Mouse (Mus musculus) erythroid progenitor cell, adult 5-6 weeks (primary cell): ENCODE measurements around the gene Washc1. TPM values are rescaled to one million over a fixed set of nuclear protein-coding genes. Genes with fewer than 3 reads are reported as not detected.
"Not testable (repeated sequence)": the region's sequence is repeated elsewhere in the genome, so short reads cannot be mapped to it uniquely, and the experiment has no call there.

Experiments used
- ATAC-seq: replicated peaks from 2 replicates; pipeline ENCODE4 v1.8.0; 2016; ENCODE audit warnings: moderate number of reproducible peaks, mild to moderate bottlenecking, moderate TSS enrichment, inconsistent platforms; ENCODE audit not compliant: poor library complexity, low FRiP score, severe bottlenecking
- total RNA-seq, 2 experiments: library from RNA; stranded (forward) in 1 of 2; stranded (reverse) in 1 of 2; fragments of 150-400 nt in 1 of 2; fragments of 186-747, 209-891 nt in 1 of 2; gene quantifications; 2 replicates each; pipeline versions ENCODE4 v1.2.3 to v1.2.4; 2015 to 2017; ENCODE audit warnings: low replicate concordance in 2 of 2

Gene Washc1
- total RNA-seq, 2 experiments from 2014 or later = 5.2 to 8.0 TPM

DNA sequence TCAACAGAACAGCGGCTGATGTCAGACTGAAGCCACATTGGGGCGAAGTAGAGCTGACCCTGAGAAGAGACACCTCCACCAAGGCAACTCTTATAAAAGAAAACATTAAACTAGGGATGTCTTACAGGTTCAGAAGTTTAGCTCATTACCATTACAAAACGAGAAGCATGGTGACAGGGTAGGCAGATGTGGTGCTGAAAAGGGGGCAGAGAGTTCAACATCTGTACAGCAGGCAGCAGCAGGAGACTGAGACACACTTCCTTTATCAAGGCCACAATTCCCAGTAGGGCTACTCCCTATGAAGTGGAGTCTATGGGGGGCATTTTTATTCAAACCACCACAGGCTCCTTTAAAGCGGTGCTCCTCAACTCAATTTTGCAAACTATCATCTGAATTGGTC lies 3.1 kb upstream of the Washc1 start:
- no peak for ATAC-seq

GRCm38 (mm10) chr17:66110746-66111145 lies 599 bp upstream of the Washc1 start:
- ATAC-seq = peak; percentile 5; the same call in 1 of the 2 replicates

- ATAC-seq = no peak
These were observed 821 bp downstream of the Washc1 start for GRCm38 (mm10) chr17:66112166-66112565.

DNA sequence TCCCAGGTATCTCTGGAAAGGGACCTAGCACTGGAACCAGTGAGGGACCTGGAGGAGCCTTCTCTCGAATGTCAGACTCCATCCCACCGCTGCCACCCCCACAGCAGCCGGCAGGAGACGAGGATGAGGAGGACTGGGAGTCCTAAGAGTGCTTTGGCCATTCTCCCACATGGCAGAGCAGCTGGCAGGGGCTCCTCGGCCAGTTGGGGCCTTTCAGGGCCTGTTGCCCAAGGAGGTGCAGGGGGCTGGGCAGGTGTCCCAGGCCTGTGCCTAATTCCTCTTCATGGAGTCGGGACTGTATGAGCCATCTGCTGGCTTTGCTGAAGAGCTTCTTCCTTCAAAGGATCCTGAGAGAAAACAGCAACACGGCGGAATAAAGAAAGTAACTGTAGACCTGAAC lies 7.6 kb downstream of the Washc1 start:
- ATAC-seq = no peak

GRCm38 (mm10) chr17:66120701-66121100 lies 9.4 kb downstream of the Washc1 start:
- no peak for ATAC-seq

DNA sequence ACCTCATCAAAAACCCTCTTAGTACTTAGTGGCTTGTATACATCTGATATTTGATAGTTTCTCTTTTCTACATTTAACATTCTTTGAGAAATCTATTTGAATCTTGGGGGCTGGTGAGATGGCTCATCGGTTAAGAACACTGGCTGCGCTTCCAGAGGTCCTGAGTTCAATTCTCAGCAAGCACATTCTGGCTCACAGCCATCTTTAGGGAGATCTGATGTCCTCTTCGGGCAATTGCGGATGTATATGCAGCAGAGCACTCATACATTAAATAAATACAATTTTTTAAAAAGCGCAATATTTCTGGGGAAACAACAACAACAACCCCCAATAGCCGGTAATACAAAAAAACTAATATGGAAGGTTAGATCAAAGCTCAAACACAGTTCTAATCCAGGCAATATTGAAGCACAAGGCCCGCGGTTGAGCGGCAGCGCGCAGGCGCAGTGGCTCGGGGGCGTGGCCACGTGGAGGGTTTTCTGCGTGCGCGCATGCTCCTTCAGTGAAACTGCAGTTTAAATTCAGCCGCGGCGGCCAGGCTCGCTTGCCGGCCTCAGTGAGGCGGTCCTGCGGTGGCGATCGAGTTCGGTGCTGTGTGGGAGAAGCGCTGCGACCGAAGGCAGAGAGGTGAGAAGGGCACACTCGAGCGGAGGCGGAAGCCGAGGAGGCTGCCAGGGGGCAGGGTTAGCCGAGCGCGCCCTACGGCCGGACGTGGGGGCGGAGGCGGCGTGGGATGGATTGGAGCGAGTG lies 11.9 kb downstream of the Washc1 start, which contains the start of gene Ddx11:
Ddx11 (plus strand) TSS at position 455 of the 750 bp plus-strand sequence.
- peak; percentile 91 for ATAC-seq

DNA sequence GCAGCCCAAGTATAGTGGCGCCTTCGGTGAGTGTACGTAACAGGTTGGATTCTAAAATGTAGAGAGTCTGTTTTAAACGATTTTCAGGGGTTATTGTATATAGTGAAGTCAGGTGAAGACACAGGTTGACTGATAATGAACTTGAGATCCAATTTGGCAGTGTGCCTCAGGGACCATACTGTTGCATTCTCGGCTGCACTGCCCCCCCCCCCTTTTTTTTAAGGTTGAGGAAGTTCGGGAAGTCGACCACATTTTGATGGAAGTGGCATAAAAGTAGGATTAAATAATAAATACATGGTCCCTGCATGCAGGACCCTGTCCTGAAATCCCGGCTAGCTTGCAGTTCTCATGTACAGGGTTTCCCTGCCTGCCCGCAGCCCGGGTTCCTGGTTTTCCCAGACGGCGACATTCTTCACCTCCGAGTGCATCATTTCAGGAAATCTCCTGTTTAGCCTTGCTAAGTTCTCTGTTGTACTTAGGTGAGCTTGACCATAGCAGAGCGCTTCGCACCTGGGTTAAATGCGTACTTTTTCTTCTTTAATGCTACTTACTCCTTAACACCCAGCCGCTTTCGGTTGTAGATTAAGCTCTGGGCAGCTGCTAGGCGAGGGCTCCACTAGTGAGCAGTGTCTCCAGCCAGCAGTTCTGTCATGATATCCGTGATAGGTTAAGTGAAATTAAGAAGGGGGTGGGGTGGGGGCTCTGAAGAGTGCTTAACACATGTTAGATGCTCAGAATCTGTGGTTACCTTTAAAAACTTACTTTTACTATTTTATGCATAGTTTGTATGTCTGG lies 12.7 kb downstream of the Washc1 start:
- ATAC-seq = peak; percentile 37

DNA sequence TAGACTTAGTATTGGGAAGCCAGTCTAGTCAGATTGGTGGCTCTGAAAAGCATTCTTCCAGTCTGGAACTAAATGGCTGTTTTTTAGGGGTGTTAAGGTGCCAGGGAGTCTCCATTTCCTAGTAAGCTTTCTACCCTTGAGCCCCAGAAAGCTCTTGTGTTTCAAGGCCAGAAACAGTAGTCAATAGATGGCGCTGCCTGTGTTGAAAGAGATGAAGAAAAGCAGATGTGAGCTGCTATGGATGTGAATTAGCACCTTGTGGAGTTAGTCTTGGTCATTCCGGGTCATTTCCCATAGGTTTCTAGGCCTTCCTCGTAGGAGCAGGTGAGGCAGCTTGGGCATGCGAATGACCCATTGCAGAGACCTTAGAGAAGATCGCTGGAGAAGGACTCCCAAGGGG lies 13.9 kb downstream of the Washc1 start:
- ATAC-seq = no peak

GRCm38 (mm10) chr17:66130371-66130770 lies 19.0 kb downstream of the Washc1 start:
- no peak for ATAC-seq

- ATAC-seq = peak; percentile 75
These were observed 19.9 kb downstream of the Washc1 start for GRCm38 (mm10) chr17:66131212-66131611.

GRCm38 (mm10) chr17:66152706-66153662 lies 41.6 kb downstream of the Washc1 start:
- ATAC-seq = peak; percentile 72; the same call in 1 of the 2 replicates

DNA sequence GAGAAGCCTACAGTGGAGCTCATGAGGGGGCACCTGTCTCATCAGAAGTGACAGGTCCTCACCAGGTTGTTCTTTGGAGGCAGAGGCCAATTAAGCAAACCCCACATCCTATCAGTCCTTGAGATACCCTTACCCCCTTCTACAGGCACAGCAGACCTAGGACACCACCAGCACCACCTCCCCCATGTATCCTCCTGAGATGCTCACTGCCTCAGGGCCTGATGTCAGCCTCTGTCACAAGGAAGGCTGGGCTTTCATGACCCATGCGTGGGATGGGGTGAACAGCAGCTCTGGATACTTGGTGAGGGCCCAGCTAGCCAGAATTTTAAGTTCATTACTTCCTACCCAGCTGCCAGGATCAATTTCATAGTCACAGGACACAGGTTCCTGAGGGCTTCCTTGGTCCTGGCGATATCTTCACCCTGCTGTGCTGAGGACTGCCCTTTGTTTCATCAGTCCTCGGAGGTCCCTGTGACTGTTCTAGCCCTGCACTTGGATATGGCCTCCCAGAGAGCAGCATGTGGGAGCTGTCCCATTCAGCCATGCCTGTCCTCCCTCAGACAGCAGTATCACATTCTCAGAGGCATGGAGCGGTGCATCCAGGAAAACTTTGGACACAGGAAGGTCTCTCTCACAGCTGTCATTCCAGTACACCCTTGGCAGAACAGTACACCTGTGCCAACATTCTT lies 42.5 kb downstream of the Washc1 start:
- ATAC-seq = not testable (repeated sequence)

DNA sequence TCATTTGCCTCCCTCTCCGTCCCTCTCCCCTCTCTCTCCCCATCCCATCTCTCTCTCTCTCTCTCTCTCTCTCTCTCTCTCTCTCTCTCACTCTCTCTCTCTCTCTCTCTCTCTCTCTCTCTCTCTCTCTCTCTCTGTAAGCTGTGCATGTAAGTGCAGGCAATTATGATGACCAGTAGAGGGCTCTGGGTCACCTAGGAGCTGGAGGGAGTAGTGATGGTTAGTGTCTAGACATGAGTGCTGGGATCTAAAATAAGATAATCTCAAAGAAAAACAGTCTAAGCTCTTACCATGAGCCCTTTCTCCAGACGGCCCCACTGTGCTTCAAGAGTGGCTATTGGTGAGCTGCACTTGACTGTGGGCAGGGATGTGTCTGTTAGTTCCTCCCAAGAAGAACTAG lies 43.5 kb downstream of the Washc1 start:
- no peak for ATAC-seq

- no peak for ATAC-seq
These were observed 46.9 kb downstream of the Washc1 start for GRCm38 (mm10) chr17:66158271-66158670.

- ATAC-seq = not testable (repeated sequence)
These were observed 55.8 kb downstream of the Washc1 start for GRCm38 (mm10) chr17:66167141-66167540.
